Mouse (Mus musculus): Measurements from ENCODE around the gene Pcca. TPM values are rescaled to one million over a fixed set of nuclear protein-coding genes. Genes with fewer than 3 reads are reported as not detected.

Gene Pcca
- total RNA-seq, 4 experiments from 2014 or later: 39.4 to 45.6 (median 43.6) TPM

- DNase-seq (ENCODE audit: low spot score in 2 of 2): no peak
Observed at GRCm38 (mm10) chr14:122835487-122836190, 301.5 kb downstream of the Pcca start.

GRCm38 (mm10) chr14:122836221-122836620, 302.1 kb downstream of the Pcca start:
- DNase-seq (ENCODE audit: low spot score in 2 of 2): no peak

GRCm38 (mm10) chr14:122837018-122837417, 302.9 kb downstream of the Pcca start:
- no peak for DNase-seq (ENCODE audit: low spot score in 2 of 2)

- no peak for DNase-seq (ENCODE audit: low spot score in 2 of 2)
Observed at GRCm38 (mm10) chr14:122852506-122853057, 318.5 kb downstream of the Pcca start.

- no peak for DNase-seq (ENCODE audit: low spot score in 2 of 2)
Observed at GRCm38 (mm10) chr14:122859792-122860191, 325.7 kb downstream of the Pcca start.

- DNase-seq (ENCODE audit: low spot score in 2 of 2): no peak
Observed at GRCm38 (mm10) chr14:122862623-122863022, 328.5 kb downstream of the Pcca start.

- DNase-seq (ENCODE audit: low spot score in 2 of 2): no peak
Observed at GRCm38 (mm10) chr14:122865462-122866129, 331.5 kb downstream of the Pcca start.

- DNase-seq (ENCODE audit: low spot score in 2 of 2): no peak
Observed at GRCm38 (mm10) chr14:122867531-122868285, 333.6 kb downstream of the Pcca start.

GRCm38 (mm10) chr14:122869831-122870230, 335.7 kb downstream of the Pcca start:
- no peak for DNase-seq (ENCODE audit: low spot score in 2 of 2)

- no peak for DNase-seq (ENCODE audit: low spot score in 2 of 2)
Observed at GRCm38 (mm10) chr14:122871841-122872580, 337.9 kb downstream of the Pcca start.

GRCm38 (mm10) chr14:122872612-122873011, 338.5 kb downstream of the Pcca start:
- no peak for DNase-seq (ENCODE audit: low spot score in 2 of 2)

GRCm38 (mm10) chr14:122875056-122875455, 340.9 kb downstream of the Pcca start:
- DNase-seq (ENCODE audit: low spot score in 2 of 2): peak in 1 of 2 experiments; percentile 17

- peak in 1 of 2 experiments; percentile 7 for DNase-seq (ENCODE audit: low spot score in 2 of 2)
Observed at GRCm38 (mm10) chr14:122875636-122876035, 341.5 kb downstream of the Pcca start.

- DNase-seq (ENCODE audit: low spot score in 2 of 2): peak; percentile 46 to 56
Observed at GRCm38 (mm10) chr14:122876163-122876562, 342.0 kb downstream of the Pcca start.

GRCm38 (mm10) chr14:122876723-122877122, 342.6 kb downstream of the Pcca start:
- no peak for DNase-seq (ENCODE audit: low spot score in 2 of 2)

GRCm38 (mm10) chr14:122877787-122878186, 343.7 kb downstream of the Pcca start:
- DNase-seq (ENCODE audit: low spot score in 2 of 2): no peak

GRCm38 (mm10) chr14:122880291-122880690, 346.2 kb downstream of the Pcca start:
- DNase-seq (ENCODE audit: low spot score in 2 of 2): no peak

GRCm38 (mm10) chr14:122881699-122882098, 347.6 kb downstream of the Pcca start:
- DNase-seq (ENCODE audit: low spot score in 2 of 2): no peak

GRCm38 (mm10) chr14:122882201-122882639, 348.1 kb downstream of the Pcca start:
- DNase-seq (ENCODE audit: low spot score in 2 of 2): no peak

GRCm38 (mm10) chr14:122882795-122883409, 348.8 kb downstream of the Pcca start:
- DNase-seq (ENCODE audit: low spot score in 2 of 2): no peak

- no peak for DNase-seq (ENCODE audit: low spot score in 2 of 2)
Observed at GRCm38 (mm10) chr14:122883410-122883806, 349.3 kb downstream of the Pcca start.

Data from gastrocnemius, adult 8-10 months (tissue).